Mouse (Mus musculus) heart, adult 2 months (tissue): ENCODE data around the gene Fndc3b.

Source experiments
- CTCF ChIP-seq: fragments of 200-600 bp; IDR thresholded peaks from 2 replicates; pipeline ENCODE4 v1.8.1; 2022; ENCODE audit warnings: antibody characterized with exemption, mild to moderate bottlenecking, moderate library complexity
- EP300 ChIP-seq: fragments of 200-500 bp; IDR thresholded peaks from 2 replicates; pipeline ENCODE4 v1.6.1; 2011; ENCODE audit warnings: low read depth, low read length, control low read depth; ENCODE audit not compliant: insufficient read depth
- POLR2A ChIP-seq: fragments of 200-500 bp; IDR thresholded peaks from 2 replicates; pipeline ENCODE4 v1.6.1; 2011; ENCODE audit warnings: mild to moderate bottlenecking, low read depth, low read length, control low read depth; ENCODE audit not compliant: insufficient read depth

DNA sequence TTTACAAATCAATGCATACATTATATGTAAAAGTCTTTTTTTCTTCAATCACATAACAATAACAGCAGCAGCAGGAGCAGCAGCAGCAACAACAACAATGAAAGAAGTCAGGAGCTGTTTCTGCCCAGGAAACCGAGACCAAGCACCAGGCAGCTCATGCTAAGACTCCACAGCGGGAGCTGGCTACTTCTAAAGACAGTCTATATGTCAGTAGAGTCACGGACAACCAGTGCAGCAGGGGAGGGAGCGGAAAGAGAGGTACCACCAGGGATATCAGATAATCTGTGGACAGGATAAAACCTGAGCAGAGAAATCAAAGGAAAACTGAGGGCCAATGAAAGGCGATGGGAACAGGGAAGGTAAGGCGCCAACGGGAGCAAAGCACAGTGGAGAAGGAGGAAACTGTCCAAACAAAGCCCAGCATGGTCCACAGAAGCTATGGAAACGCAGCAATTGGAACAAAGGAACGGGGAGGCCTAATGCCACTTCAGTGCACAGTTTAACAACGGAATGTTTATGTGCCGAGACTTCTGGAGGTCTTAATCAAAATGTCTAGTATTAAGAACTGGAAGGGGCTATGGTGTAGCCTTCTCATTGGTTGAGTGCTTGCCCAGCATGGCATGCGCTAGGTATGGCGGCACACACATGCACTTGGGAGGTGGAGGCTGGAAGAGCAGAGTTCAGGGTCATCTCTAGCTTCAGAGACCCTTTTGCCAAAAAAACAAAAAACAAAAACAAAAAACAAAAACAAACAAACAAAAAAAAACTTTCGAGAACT is 215.6 kb downstream of the Fndc3b start:
- TF ChIP-seq POLR2A (no peak), CTCF (no peak), EP300 (no peak)
